Mouse (Mus musculus) myocyte (in vitro differentiated cells): ENCODE data around the gene Sec16a.

Experiments used
- CEBPB ChIP-seq: IDR thresholded peaks from 2 replicates; pipeline ENCODE4 v1.6.1; 2011; ENCODE audit warnings: mild to moderate bottlenecking, moderate library complexity; ENCODE audit not compliant: poor library complexity, insufficient read depth, severe bottlenecking
- E2F4 ChIP-seq: IDR thresholded peaks from one replicate; pipeline ENCODE4 v1.6.1; 2011; ENCODE audit warnings: mild to moderate bottlenecking, control low read depth, moderate library complexity; ENCODE audit not compliant: insufficient read depth
- MAX ChIP-seq: IDR thresholded peaks from one replicate; pipeline ENCODE4 v1.6.1; 2011; ENCODE audit warnings: low read depth, mild to moderate bottlenecking, control low read depth
- MYOG ChIP-seq, 3 experiments: IDR thresholded peaks; one replicate each; pipeline ENCODE4 v1.6.1; 2011; ENCODE audit warnings: control low read depth in 2 of 3, low read depth in 2 of 3, mild to moderate bottlenecking in 2 of 3; ENCODE audit not compliant: insufficient read length in 2 of 3, control insufficient read depth in 1 of 3, insufficient read depth in 1 of 3
- POLR2A ChIP-seq: IDR thresholded peaks from one replicate; pipeline ENCODE4 v1.6.1; 2011; ENCODE audit warnings: low read depth, mild to moderate bottlenecking, control low read depth, moderate library complexity; ENCODE audit not compliant: insufficient read length
- POLR2AphosphoS2 ChIP-seq: IDR thresholded peaks from one replicate; pipeline ENCODE4 v1.6.1; 2011; ENCODE audit warnings: low read depth, control low read depth; ENCODE audit not compliant: insufficient read length
- TCF12 ChIP-seq: IDR thresholded peaks from one replicate; pipeline ENCODE4 v1.6.1; 2011; ENCODE audit warnings: mild to moderate bottlenecking, control low read depth; ENCODE audit not compliant: poor library complexity, insufficient read depth, severe bottlenecking
- TCF3 ChIP-seq: IDR thresholded peaks from one replicate; pipeline ENCODE4 v1.6.1; 2011; ENCODE audit warnings: low read depth, control low read depth; ENCODE audit not compliant: insufficient read length
- USF1 ChIP-seq: IDR thresholded peaks from one replicate; pipeline ENCODE4 v1.6.1; 2011; ENCODE audit warnings: low read depth, mild to moderate bottlenecking, control low read depth, moderate library complexity

GRCm38 (mm10) chr2:26391617-26392016, 53.4 kb downstream of the Sec16a start:
- TF ChIP-seq E2F4 (no peak), USF1 (no peak), POLR2A (no peak), TCF3 (no peak), TCF12 (no peak), POLR2AphosphoS2 (no peak), MAX (no peak), CEBPB (no peak), MYOG (IDR thresholded peaks at IDR 0.05; ENCODE audit: control insufficient read depth in 1 of 3, insufficient read depth in 1 of 3, insufficient read length in 2 of 3, low read depth in 2 of 3) (no peak)
